10 mouse cellular contexts compared by ENCODE assay signal in the genomic region with DNA sequence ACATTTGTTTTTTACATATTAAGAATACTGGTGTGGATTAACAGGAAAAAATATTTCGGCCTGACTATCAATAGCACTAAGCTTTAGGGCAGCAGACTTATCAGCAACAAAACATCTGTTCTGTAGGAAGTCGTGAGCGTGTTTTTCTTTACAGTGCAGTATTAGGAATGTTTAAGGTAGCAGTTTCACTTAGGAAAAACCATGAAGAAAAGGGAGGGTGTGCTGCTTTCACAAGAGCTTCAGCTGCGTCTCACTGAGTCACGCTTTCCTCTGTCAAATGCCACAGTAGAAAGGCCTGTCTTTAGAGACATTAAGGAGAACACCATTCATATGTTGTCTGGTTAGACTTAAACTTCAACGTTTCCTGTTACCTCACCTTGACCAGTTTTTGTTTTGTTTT. TPM values are rescaled to one million over a fixed set of nuclear protein-coding genes. Genes with fewer than 3 reads are reported as not detected.
DNase-seq lines count a peak whose midpoint lies in the region; ATAC-seq lines count a peak whose summit lies in the region.
"Had no signal": no experiment of that assay in that cellular context is flagged by ENCODE, and none has a peak within 500 bp of the region (broad histone marks: within the 10 kb centered on the region; RNA-seq: fewer than 3 reads in every experiment).

No protein-coding gene starts in this region.

- no peak for DNase-seq in frontal cortex, postnatal 36 days (ENCODE audit: low spot score in 2 of 2)
- peak; percentile 15 for DNase-seq in 3134 (ENCODE audit: extremely low read depth, insufficient read length, low spot score)
- no peak for DNase-seq in retina, postnatal 1 day
- no peak for DNase-seq in layer of hippocampus, postnatal 10 days (ENCODE audit: low spot score in 2 of 2)
- DNase-seq: cerebellum, adult 18-20 months; layer of hippocampus, postnatal 36 days had no signal

- H3K4me3 ChIP-seq in brown adipose tissue, adult 24 weeks (ENCODE audit: insufficient read depth, low read depth, low read length), result peak overlapping the region; percentile 6; the same call in 1 of the 2 replicates
- H3K4me3 ChIP-seq in liver, embryonic 12.5 days, result peak overlapping the region; percentile 41
- no peak overlapping the region for H3K4me3 ChIP-seq in hindbrain, embryonic 12.5 days

- peak overlapping the region; percentile 69 for H3K4me2 ChIP-seq in liver, embryonic 12.5 days
- no peak overlapping the region for H3K4me2 ChIP-seq in hindbrain, embryonic 12.5 days (replicated peaks)

- peak overlapping the region; percentile 68 for H3K27ac ChIP-seq in brown adipose tissue, adult 24 weeks (replicated peaks; ENCODE audit: low read depth, low read length)
- peak overlapping the region; percentile 98 for H3K27ac ChIP-seq in liver, embryonic 12.5 days
- H3K27ac ChIP-seq in hindbrain, embryonic 12.5 days, result no peak overlapping the region

- ATAC-seq in frontal cortex, adult (ENCODE audit: low TSS enrichment), result peak; percentile 42; the same call in 1 of the 2 replicates
- peak; percentile 82 for ATAC-seq in liver, embryonic 12.5 days
- ATAC-seq in hindbrain, embryonic 12.5 days (ENCODE audit: low FRiP score), result no peak

- peaks cover 2% of the 10 kb centered on the region for H3K4me1 ChIP-seq in brown adipose tissue, adult 24 weeks (ENCODE audit: control insufficient read depth, insufficient read depth, insufficient read length, low read length)
- H3K4me1 ChIP-seq in liver, embryonic 12.5 days, result peaks cover 38% of the 10 kb centered on the region
- H3K4me1 ChIP-seq in hindbrain, embryonic 12.5 days, result peaks cover 6% of the 10 kb centered on the region

- no peaks in the 10 kb centered on the region for H3K27me3 ChIP-seq in liver, embryonic 12.5 days (replicated peaks)
- H3K27me3 ChIP-seq in hindbrain, embryonic 12.5 days, result no peaks in the 10 kb centered on the region

- H3K36me3 ChIP-seq in liver, embryonic 12.5 days, result peaks cover 6% of the 10 kb centered on the region
- peaks cover under 1% of the 10 kb centered on the region; the same call in 1 of the 2 replicates for H3K36me3 ChIP-seq in hindbrain, embryonic 12.5 days

- H3K9me3 ChIP-seq in liver, embryonic 12.5 days (replicated peaks), result no peaks in the 10 kb centered on the region
- H3K9me3 ChIP-seq in hindbrain, embryonic 12.5 days (replicated peaks), result no peaks in the 10 kb centered on the region

- 13% methylated on average over 6 of the region's 6 CpGs for WGBS in liver, embryonic 12.5 days (ENCODE audit: insufficient replicate concordance)
- WGBS in hindbrain, embryonic 12.5 days, result 74% methylated on average over 6 of the region's 6 CpGs

- peak overlapping the region; percentile 70 for H3K9ac ChIP-seq in liver, embryonic 12.5 days
- no peak overlapping the region for H3K9ac ChIP-seq in hindbrain, embryonic 12.5 days

RNA-seq across cellular contexts. Expression of a gene that starts 5.1 kb away (rescaled TPM):
- polyA plus RNA-seq in brown adipose tissue, adult 24 weeks (2012; ENCODE audit: insufficient read depth, insufficient read length, missing spikeins), result 21.2 and 26.9 TPM in 2 replicates
- 27.4 and 29.4 TPM in 2 replicates for polyA plus RNA-seq in liver, embryonic 12.5 days (2016; fragmentation: Nextera tagmentation; extraction: Ambion mirVana)
- polyA plus RNA-seq in hindbrain, embryonic 12.5 days (2016; fragmentation: Nextera tagmentation; extraction: Ambion mirVana), result 48.3 and 49.6 TPM in 2 replicates
- total RNA-seq in layer of hippocampus, postnatal 10 days (2021), result 10 to 100 TPM; 36.0 to 37.1 TPM
